Mouse (Mus musculus): Measurements from ENCODE around the gene Fstl4.

The Fstl4 gene

DNA sequence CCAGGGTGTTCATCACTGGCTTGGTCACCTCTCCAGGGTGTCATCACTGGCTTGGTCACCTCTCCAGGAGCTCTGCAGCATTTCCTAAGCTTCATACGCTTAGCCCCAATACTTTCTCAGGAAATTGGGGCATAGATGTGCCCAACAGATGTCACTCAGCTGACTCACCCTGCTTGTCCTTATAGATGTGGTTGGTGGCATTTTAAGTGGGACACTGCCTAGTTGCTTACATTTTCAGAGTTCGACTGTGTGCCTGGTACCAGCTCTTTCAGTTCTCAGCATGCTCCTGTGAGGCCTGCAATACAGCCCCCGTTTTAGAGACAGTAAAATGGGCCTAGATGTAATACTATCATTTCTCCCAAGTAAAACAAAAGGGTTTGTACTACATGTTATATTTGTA is 8.6 kb downstream of the Fstl4 start:
- no peak for DNase-seq (ENCODE audit: low spot score)

GRCm38 (mm10) chr11:52775291-52775690 is 10.9 kb downstream of the Fstl4 start:
- DNase-seq (ENCODE audit: low spot score) = no peak

GRCm38 (mm10) chr11:52782426-52782825 is 18.0 kb downstream of the Fstl4 start:
- no peak for DNase-seq (ENCODE audit: low spot score)

DNA sequence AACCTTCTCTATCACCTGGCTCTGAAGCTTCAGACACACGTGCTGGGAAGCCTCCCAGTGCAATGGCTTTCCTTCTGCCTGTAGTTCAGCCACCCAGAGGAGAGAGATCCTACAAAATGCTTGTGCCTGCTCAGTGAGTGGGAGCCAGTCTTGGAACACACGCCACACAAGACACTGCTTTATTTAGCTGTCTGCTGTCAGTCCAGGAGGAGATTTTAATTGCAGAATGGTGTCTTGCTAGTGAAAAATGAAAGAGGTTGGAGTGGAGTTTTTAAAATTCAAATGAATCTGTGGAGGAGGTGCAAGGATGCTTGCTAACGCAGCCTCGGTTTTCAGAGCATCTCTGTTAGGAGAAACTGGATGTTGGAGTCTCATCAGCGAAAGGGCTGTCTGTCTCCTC is 29.9 kb downstream of the Fstl4 start:
- no peak for DNase-seq (ENCODE audit: low spot score)

GRCm38 (mm10) chr11:52809542-52809941 is 45.1 kb downstream of the Fstl4 start:
- DNase-seq (ENCODE audit: low spot score) = no peak

GRCm38 (mm10) chr11:52816004-52816403 is 51.6 kb downstream of the Fstl4 start:
- no peak for DNase-seq (ENCODE audit: low spot score)

DNA sequence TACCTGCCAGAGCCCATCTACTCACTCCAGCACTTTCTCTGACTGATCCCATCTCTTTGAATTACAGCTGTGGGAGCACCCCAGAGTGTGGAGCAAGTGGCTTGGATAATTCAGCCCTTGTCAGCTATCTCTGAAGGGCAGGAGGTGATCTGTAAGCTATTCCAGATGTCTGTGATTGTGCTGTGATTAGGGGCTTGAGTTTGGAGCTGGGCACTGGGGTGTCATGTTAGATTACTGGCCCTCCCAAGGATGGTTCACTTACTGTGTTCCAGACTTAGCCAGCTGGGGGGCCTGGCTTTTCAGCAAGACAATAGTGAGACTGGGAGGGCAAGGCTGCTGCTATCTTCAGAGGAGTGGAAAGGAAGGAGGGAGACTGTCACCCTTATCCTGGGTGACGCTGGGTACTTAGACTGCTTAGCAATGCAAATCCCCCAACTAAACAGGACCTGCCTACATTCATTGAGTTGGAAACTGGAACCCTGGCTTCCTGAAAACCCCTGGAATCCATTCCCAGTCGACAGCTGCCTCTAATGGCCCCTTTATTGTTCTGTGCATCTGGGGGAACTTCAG is 56.0 kb downstream of the Fstl4 start:
- DNase-seq (ENCODE audit: low spot score) = no peak

- DNase-seq (ENCODE audit: low spot score) = no peak
Measured at GRCm38 (mm10) chr11:52826591-52826990, 62.2 kb downstream of the Fstl4 start.

DNA sequence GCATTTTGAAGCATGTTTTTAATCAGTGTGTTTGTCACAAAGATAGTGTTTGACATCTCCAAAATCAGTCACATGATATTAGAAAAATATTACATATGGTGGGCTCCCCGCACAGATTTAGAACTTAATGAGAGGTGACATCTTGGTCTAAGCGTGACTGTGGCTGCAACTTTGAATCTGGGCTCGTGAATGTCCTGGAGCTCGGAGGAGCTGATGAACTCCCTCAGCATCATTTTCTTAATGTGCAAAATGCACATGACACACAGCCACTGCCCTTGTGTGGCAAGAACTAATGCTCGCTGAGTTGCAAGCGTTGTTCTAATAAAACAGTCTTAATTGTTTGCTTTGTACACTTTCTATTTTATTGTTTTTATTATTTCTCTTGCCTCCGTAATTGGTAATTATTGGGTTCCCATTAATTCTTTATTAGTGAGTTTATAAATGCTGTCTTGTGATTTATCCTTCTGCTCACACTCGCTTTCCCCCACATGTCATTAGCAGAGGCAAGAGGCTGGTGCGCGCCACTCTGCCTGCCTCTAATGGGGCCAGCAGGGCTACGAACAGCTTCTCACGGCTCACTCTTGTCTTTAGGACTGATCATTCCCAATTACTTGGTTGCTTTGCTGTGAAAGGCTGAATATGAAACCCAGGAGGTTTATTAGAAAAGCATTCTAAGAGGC is 67.3 kb downstream of the Fstl4 start:
- no peak for DNase-seq (ENCODE audit: low spot score)

DNA sequence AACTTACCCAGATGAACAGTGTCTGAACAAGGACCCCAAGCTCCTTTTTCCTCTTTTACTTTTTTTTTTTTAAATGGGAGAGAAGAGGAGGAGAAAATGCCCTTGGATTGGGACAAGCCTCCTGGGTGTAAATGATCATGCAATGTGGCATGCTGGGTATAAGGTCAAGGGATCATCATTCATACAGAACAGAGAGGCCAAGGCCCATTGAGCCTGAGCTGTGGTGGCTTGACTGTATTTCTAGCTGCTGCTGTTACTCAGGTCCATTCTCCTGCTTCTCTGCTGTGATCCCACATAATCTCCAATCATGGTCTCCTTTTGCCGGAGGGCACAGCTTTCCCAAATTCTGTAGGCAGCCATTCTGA is 67.9 kb downstream of the Fstl4 start:
- DNase-seq (ENCODE audit: low spot score) = no peak

DNA sequence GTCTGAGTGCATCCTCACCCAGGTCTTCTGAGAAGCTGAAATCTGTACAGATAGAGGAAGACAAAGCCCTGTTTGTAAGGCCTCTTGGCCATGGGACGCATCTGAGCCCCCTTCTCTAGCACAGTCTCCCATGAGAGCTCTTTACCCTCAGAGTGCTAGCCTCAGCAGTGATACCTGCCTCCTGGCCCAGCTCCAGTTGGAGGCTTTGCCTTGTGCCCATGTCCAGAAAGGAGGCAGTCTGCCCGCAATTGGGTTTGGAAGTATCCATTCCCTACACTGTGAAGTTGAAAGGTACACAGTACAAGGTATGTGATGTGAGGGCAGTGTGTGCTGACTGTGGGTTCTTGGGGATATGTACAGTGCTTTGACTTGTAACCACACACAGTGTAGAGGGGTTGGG is 84.3 kb downstream of the Fstl4 start:
- no peak for DNase-seq (ENCODE audit: low spot score)

DNA sequence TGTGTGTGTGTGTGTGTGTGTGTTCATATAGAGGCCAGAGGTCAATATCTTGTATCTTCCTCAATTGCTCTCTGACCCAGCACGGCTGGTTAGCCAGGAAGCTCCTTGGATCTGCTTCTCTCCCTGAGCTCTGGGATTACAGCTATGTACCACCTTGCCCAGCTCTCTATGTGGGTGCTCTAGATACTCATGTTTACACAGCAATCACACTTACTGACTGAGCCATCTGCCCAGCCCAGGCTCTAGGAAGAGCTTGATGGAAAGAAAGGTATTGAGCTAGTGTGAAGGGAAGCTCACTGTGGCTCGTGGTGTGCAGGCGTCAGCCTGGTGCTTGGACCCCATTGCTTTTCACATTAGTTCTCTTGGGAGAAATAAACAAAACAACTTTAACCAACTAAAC is 85.6 kb downstream of the Fstl4 start:
- no peak for DNase-seq (ENCODE audit: low spot score)

GRCm38 (mm10) chr11:52872846-52873512 is 108.5 kb downstream of the Fstl4 start:
- no peak for DNase-seq (ENCODE audit: low spot score)

DNA sequence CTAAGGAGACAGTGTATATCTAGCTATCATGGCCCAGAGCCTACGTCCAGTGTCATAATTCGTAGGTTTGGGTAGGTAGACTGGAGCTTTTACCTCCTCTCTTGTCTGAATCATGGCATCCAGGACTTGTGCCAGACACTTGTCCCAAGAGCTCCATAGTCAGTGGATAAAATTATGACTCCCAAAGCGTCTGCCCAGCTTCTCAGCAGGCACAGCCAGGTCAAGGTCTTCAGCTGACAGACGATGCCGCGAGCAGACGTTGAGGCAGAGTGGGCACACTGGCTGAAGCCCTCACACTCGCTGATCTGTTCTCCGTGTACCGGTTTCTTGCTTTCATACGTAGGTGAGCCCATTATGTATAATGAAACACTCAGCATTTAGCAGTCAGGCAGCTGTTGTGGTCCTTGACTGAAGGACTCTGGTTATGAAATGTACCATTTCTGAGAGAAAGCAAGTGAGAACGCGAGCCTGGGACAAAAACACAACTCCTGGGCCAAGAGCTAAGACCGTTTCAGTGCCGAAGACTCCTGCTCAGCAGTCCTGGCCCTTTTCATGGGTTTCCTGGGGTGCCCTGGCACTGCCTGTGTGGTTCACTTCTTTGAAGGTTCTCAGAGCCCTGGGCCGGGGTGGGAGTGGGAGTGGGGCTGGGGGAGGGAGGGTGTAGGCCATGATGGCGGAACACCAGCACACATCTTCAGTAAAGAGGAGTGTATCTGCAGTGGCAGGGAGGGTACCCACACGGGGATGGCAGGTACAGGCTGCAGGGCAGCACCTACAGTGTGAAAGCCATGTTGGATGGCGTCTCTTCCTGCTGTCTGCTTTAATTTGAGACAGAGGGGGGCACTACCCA is 111.7 kb downstream of the Fstl4 start:
- DNase-seq (ENCODE audit: low spot score) = no peak

GRCm38 (mm10) chr11:52877662-52878061 is 113.2 kb downstream of the Fstl4 start:
- DNase-seq (ENCODE audit: low spot score) = no peak

DNA sequence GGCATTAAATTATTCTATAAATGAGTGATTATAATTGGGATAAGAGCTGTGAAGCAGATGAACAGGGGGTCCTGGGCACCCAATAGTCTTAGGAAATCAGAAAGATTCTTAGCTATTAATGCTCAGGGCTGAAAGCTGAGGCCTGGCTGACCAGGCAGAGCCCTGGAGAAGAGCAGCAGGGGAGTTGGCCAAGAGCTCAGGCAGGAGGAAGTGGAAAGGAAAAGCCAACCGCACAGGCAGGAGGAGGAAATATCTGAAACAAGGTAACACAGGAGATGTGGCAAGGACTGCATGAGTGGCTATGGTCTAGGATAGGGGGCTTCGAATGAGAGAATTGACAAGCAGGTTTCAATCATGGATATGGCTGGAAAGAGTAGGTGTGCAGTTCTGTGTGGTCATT is 115.5 kb downstream of the Fstl4 start:
- no peak for DNase-seq (ENCODE audit: low spot score)

- DNase-seq (ENCODE audit: low spot score) = no peak
Measured at GRCm38 (mm10) chr11:52886559-52887303, 122.3 kb downstream of the Fstl4 start.

- DNase-seq (ENCODE audit: low spot score) = no peak
Measured at GRCm38 (mm10) chr11:52888150-52888549, 123.7 kb downstream of the Fstl4 start.

- DNase-seq (ENCODE audit: low spot score) = no peak
Measured at GRCm38 (mm10) chr11:52889527-52889926, 125.1 kb downstream of the Fstl4 start.

- DNase-seq (ENCODE audit: low spot score) = no peak
Measured at GRCm38 (mm10) chr11:52890156-52890555, 125.7 kb downstream of the Fstl4 start.

GRCm38 (mm10) chr11:52904101-52904500 is 139.7 kb downstream of the Fstl4 start:
- no peak for DNase-seq (ENCODE audit: low spot score)

DNA sequence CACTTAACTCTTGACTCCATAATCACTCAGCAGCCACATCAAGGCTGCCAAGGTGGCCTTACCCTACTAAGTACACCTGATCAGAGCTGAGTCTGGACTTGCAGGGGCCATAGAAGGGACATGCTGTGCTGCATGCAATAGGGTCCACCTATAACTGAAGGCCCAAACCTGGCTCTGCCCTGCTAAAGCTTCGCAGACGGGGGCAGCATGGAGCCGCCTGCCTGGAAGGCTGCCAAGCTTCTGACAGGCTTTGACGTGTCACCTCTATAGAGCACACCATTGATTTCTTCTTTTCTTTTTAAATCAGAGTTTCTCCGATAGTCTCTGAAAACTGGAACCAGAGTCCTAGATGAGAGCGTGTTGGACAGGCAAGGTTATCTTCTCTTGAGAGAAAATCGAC is 146.4 kb downstream of the Fstl4 start:
- DNase-seq (ENCODE audit: low spot score) = no peak
